Mouse (Mus musculus) lung, adult 2 months (tissue): Measurements from ENCODE around the gene Tgfbr1.

ENCODE experiments used
- CTCF ChIP-seq: fragments of 200-500 bp; IDR thresholded peaks from 2 replicates; pipeline ENCODE4 v1.5.1; 2011; ENCODE audit warnings: mild to moderate bottlenecking, low read length, control low read depth; ENCODE audit not compliant: insufficient read depth
- POLR2A ChIP-seq: fragments of 200-500 bp; IDR thresholded peaks from 2 replicates; pipeline ENCODE4 v1.6.1; 2011; ENCODE audit warnings: low read depth, mild to moderate bottlenecking, control low read depth, low read length, borderline replicate concordance; ENCODE audit errors: extremely low read depth

DNA sequence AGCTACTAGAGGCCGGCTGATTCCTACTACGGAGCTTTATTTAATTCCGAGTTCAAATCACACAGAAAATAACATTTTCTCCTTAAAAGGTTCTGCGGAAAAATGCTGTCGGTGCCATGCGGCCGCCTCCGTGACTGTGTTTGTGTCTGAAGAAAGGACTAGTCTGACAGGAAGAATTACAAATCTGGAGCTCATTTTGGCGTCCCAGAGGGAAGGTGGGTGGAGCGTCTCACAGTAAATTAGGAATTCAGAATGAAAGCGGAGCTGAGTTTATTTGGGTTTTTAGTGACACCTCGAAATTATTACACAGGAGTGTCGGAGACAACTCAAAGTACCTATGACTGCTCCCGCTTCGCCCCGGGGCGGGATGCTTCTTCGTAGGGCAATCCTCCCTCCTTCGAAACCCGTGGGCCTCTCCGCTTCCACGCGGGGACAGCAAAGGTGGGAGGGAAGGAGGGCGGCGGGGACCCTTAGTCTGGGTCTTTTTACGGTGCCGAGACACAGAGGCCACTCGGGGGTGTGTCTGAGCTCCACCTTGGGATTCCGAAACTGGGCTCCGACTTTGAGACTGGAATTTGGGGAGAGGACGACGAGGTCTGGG is 861 bp upstream of the Tgfbr1 start:
- TF ChIP-seq CTCF, result no peak
- no peak for TF ChIP-seq POLR2A
